Mouse (Mus musculus): ENCODE data around the gene Aldh1a3. TPM values are rescaled to one million over a fixed set of nuclear protein-coding genes. Genes with fewer than 3 reads are reported as not detected.

The Aldh1a3 gene
- polyA plus RNA-seq, 1 experiment from 2014 or later, result 1.7 TPM

DNA sequence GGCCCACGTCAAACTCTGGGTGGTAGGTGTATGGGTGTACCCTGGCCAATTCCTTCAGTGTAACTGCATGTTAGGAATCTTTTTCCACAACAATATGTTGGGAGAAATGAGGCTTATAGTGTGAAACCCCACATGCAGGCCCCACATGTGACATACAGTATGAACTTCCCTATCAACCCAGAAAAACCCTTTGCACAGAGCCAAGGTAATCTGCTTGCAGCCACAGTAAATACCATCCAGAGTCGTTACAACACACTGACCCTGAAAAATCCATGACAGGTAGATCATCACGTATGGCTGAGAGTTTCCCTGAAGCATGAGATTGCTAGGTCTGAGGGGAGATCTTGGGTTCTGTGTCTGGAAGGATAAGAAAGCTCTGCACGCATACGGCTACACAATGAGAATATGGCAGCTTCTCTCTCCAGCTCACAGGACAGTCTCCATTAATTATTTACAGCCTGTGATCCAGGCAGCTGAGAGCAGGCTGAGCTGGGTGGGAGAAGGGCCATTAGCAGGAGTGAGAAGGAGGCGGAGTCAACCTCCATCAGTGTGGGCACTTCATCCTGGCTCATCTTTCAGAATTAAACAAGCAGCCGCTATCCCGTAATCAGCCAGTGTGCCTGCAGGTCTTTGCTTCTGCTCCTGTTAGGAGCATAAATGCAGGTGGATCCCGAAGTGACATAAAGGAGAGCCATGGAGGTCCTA lies 80.2 kb downstream of the Aldh1a3 start:
- no peak for ATAC-seq
- DNase-seq (ENCODE audit: low spot score), result no peak

DNA sequence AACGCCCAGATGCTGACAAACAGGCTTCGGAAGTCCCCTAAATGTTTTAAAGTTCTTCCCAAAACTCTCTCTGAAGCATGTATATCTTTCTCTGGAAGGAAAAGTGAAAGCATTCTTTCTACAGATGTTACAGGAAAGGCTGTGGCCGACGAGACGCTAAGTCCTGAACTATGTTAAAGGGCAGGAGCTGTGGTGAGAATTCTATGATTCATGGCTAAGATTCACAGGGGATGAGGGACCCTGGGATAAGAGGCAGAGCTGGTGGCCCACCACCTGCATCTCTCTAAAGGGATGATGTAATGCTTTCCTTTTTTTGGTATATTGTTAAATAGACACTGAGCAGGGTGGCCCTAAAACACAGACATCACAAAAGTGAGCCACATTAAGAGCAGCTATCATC lies 84.0 kb downstream of the Aldh1a3 start:
- TF ChIP-seq CTCF (IDR thresholded peaks at IDR 0.05), result no peak
- TF ChIP-seq EP300 (IDR thresholded peaks at IDR 0.05), result no peak
- no peak overlapping the region for H3K27ac ChIP-seq (ENCODE audit: low read length)
- ATAC-seq (no peak), DNase-seq (ENCODE audit: low spot score) (no peak)
- H3K36me3 ChIP-seq (ENCODE audit: insufficient read depth, low read length), result no peaks in the 10 kb centered on the region
- no peak overlapping the region for H3K4me2 ChIP-seq (replicated peaks; ENCODE audit: low read depth, low read length)
- H3K9ac ChIP-seq (replicated peaks; ENCODE audit: low read depth), result no peak overlapping the region
- peaks cover 7% of the 10 kb centered on the region; the same call in 1 of the 2 replicates for H3K4me1 ChIP-seq (ENCODE audit: insufficient read depth, low read depth, low read length)
- WGBS, result 72% methylated on average over 5 of the region's 5 CpGs
- H3K27me3 ChIP-seq (replicated peaks; ENCODE audit: insufficient read depth, low read length), result no peaks in the 10 kb centered on the region
- no peaks in the 10 kb centered on the region for H3K9me3 ChIP-seq (ENCODE audit: low read length)
- H3K4me3 ChIP-seq (ENCODE audit: low read depth, low read length), result no peak overlapping the region

More for the DNA sequence above, 80.2 kb downstream of the Aldh1a3 start:
- H3K36me3 ChIP-seq (ENCODE audit: insufficient read depth, low read length), result no peaks in the 10 kb centered on the region
- H3K9ac ChIP-seq (replicated peaks; ENCODE audit: low read depth), result no peak overlapping the region
- no peak overlapping the region for H3K27ac ChIP-seq (ENCODE audit: low read length)
- H3K4me2 ChIP-seq (replicated peaks; ENCODE audit: low read depth, low read length), result no peak overlapping the region
- no peaks in the 10 kb centered on the region for H3K9me3 ChIP-seq (ENCODE audit: low read length)
- no peaks in the 10 kb centered on the region for H3K4me1 ChIP-seq (ENCODE audit: insufficient read depth, low read depth, low read length)
- TF ChIP-seq CTCF (IDR thresholded peaks at IDR 0.05) (no peak), EP300 (IDR thresholded peaks at IDR 0.05) (no peak)
- WGBS, result 53% methylated on average over 9 of the region's 9 CpGs
- no peak overlapping the region for H3K4me3 ChIP-seq (ENCODE audit: low read depth, low read length)
- H3K27me3 ChIP-seq (replicated peaks; ENCODE audit: insufficient read depth, low read length), result no peaks in the 10 kb centered on the region

DNA sequence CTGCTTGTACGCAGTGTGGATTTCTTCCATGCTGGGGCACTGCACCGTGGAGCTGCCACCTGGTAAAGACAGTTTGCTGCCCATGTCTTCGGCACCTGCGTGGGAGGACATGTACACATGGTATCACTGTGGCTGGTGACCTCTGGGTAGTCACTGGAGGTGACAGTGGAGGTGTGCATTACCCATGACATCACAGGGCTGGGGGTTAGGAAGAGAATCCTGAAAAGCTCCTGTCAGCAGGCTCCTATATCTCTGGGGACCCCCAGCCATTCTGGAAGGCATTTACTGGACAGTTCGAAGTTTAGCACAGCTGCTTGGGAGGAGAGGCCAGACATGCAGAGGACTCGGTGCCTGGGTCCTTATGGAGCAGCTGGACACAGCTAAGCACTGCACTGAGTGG lies 84.5 kb downstream of the Aldh1a3 start:
- Histone ChIP-seq H3K9ac (replicated peaks; ENCODE audit: low read depth) (no peak overlapping the region), H3K27ac (ENCODE audit: low read length) (no peak overlapping the region), H3K4me2 (replicated peaks; ENCODE audit: low read depth, low read length) (no peak overlapping the region), H3K9me3 (ENCODE audit: low read length) (no peaks in the 10 kb centered on the region), H3K36me3 (ENCODE audit: insufficient read depth, low read length) (no peaks in the 10 kb centered on the region), H3K27me3 (replicated peaks; ENCODE audit: insufficient read depth, low read length) (no peaks in the 10 kb centered on the region), H3K4me3 (ENCODE audit: low read depth, low read length) (no peak overlapping the region), H3K4me1 (ENCODE audit: insufficient read depth, low read depth, low read length) (peaks cover 7% of the 10 kb centered on the region; the same call in 1 of the 2 replicates)
- DNase-seq (ENCODE audit: low spot score), result no peak
- TF ChIP-seq CTCF (IDR thresholded peaks at IDR 0.05), result no peak
- TF ChIP-seq EP300 (IDR thresholded peaks at IDR 0.05), result no peak
- 76% methylated on average over 6 of the region's 6 CpGs for WGBS
- no peak for ATAC-seq

DNA sequence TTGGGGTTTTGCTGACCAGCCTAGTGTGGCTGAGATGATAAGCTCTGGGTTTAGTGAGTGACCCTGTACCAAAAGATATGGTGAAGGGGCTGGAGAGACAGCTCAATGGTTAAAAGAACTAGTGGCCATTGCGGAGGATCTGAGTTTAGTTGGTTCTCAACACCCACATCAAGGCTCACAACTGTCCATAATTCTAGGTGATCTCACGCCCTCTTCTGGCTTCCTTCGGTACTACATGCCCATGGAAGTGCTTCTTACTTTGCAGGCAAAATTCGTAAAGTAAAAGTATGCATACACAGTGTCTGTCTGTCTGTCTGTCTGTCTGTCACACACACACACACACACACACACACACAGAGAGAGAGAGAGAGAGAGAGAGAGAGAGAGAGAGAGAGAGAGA lies 85.0 kb downstream of the Aldh1a3 start:
- H3K36me3 ChIP-seq (ENCODE audit: insufficient read depth, low read length), result no peaks in the 10 kb centered on the region
- ATAC-seq (no peak; the same call in 1 of the 2 replicates), DNase-seq (ENCODE audit: low spot score) (peak; percentile 70)
- no peak overlapping the region for H3K4me3 ChIP-seq (ENCODE audit: low read depth, low read length)
- no peak overlapping the region for H3K27ac ChIP-seq (ENCODE audit: low read length)
- no peak overlapping the region for H3K4me2 ChIP-seq (replicated peaks; ENCODE audit: low read depth, low read length)
- no peak overlapping the region for H3K9ac ChIP-seq (replicated peaks; ENCODE audit: low read depth)
- H3K27me3 ChIP-seq (replicated peaks; ENCODE audit: insufficient read depth, low read length), result no peaks in the 10 kb centered on the region
- TF ChIP-seq CTCF (IDR thresholded peaks at IDR 0.05) (peak; percentile 87), EP300 (IDR thresholded peaks at IDR 0.05) (no peak)
- H3K4me1 ChIP-seq (ENCODE audit: insufficient read depth, low read depth, low read length), result peaks cover 7% of the 10 kb centered on the region; the same call in 1 of the 2 replicates
- WGBS, result 46% methylated on average over 4 of the region's 4 CpGs
- H3K9me3 ChIP-seq (ENCODE audit: low read length), result no peaks in the 10 kb centered on the region

Small RNA genes within 50 kb of the gene (microRNA-seq; reads per million reads assigned to microRNA genes)
- gene Mir7057, result not detected

Other genes starting within 250 kb of the Aldh1a3 start
- not detected in 2 replicates for gene Gm10974, start 61.6 kb downstream of the Aldh1a3 start, polyA plus RNA-seq (2015; fragmentation: Nextera tagmentation; extraction: Ambion mirVana)
- 20.5 and 27.9 TPM in 2 replicates for gene Lrrk1, start 39.2 kb downstream of the Aldh1a3 start, polyA plus RNA-seq (2015; fragmentation: Nextera tagmentation; extraction: Ambion mirVana)

Data from lung, postnatal 0 days (tissue).